34 mouse cellular contexts compared by ENCODE assay signal in the genomic region with DNA sequence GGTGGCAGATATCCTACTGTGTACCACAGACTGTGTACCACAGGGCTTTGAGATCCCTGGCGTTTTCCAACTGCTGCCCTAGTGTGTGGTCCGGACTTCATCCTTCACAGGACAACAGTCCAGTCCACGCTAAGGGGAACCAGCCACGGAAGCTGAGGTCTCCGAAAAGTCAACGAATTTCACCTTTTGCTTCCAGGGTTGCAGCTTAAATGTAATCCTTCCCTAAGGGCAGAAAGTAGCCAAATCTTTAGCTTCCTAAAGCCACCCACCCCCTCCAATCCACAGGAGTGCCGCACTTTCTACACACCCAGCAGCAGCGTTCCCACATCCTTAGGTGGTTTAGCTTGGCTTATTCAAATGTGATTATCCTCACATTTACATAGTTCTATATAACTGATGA. TPM values are rescaled to one million over a fixed set of nuclear protein-coding genes. Genes with fewer than 3 reads are reported as not detected.
A peak's percentile ranks its signal among the peaks of the same experiment; 100 is the strongest.
DNase-seq lines count a peak whose midpoint lies in the region; ATAC-seq and TF ChIP-seq lines count a peak whose summit lies in the region.
"Had no signal": no experiment of that assay in that cellular context is flagged by ENCODE, and none has a peak within 500 bp of the region (broad histone marks: within the 10 kb centered on the region; RNA-seq: fewer than 3 reads in every experiment).

No protein-coding gene starts in this region.

- no peaks in the 10 kb centered on the region for H3K9me3 ChIP-seq in intestine, embryonic 14.5 days (ENCODE audit: control insufficient read depth, low read length)
- no peaks in the 10 kb centered on the region for H3K9me3 ChIP-seq in intestine, postnatal 0 days (ENCODE audit: control insufficient read depth)
- H3K9me3 ChIP-seq in midbrain, embryonic 11.5 days (ENCODE audit: control insufficient read depth, low read length): no peaks in the 10 kb centered on the region
- no peaks in the 10 kb centered on the region for H3K9me3 ChIP-seq in midbrain, postnatal 0 days (ENCODE audit: low read length)
- no peaks in the 10 kb centered on the region for H3K9me3 ChIP-seq in stomach, embryonic 14.5 days (ENCODE audit: control insufficient read depth, low read depth, low read length)
- no peaks in the 10 kb centered on the region for H3K9me3 ChIP-seq in stomach, embryonic 15.5 days
- H3K9me3 ChIP-seq: embryonic facial prominence, embryonic 10.5 days; embryonic facial prominence, embryonic 15.5 days; forebrain, embryonic 15.5 days; heart, embryonic 12.5 days; limb, embryonic 10.5 days; limb, embryonic 15.5 days; liver, embryonic 13.5 days had no signal

- H3K27ac ChIP-seq in intestine, embryonic 14.5 days (ENCODE audit: low read depth): no peak overlapping the region
- H3K27ac ChIP-seq in intestine, postnatal 0 days (ENCODE audit: low read depth, low read length): no peak overlapping the region
- no peak overlapping the region for H3K27ac ChIP-seq in midbrain, embryonic 11.5 days (ENCODE audit: low read depth, low read length)
- no peak overlapping the region for H3K27ac ChIP-seq in midbrain, postnatal 0 days (ENCODE audit: low read depth, low read length)
- H3K27ac ChIP-seq in stomach, embryonic 14.5 days (ENCODE audit: low read length): no peak overlapping the region
- H3K27ac ChIP-seq in stomach, embryonic 15.5 days: no peak overlapping the region
- no peak overlapping the region for H3K27ac ChIP-seq in cerebellum, adult 2 months (ENCODE audit: insufficient read depth, low read length)
- H3K27ac ChIP-seq: embryonic facial prominence, embryonic 10.5 days; embryonic facial prominence, embryonic 15.5 days; forebrain, embryonic 15.5 days; heart, adult 2 months; limb, embryonic 10.5 days; limb, embryonic 15.5 days; liver, embryonic 13.5 days had no signal

- peak overlapping the region; percentile 27; the same call in 1 of the 2 replicates for H3K4me3 ChIP-seq in intestine, embryonic 14.5 days (ENCODE audit: low read depth, low read length)
- no peak overlapping the region for H3K4me3 ChIP-seq in intestine, postnatal 0 days (ENCODE audit: low read depth, low read length)
- no peak overlapping the region for H3K4me3 ChIP-seq in midbrain, embryonic 11.5 days (ENCODE audit: low read depth, low read length)
- no peak overlapping the region for H3K4me3 ChIP-seq in midbrain, postnatal 0 days (ENCODE audit: low read depth, low read length)
- H3K4me3 ChIP-seq in stomach, embryonic 14.5 days (ENCODE audit: low read depth, low read length): peak overlapping the region; percentile 25
- peak overlapping the region; percentile 53; the same call in 1 of the 2 replicates for H3K4me3 ChIP-seq in stomach, embryonic 15.5 days (replicated peaks)
- no peak overlapping the region for H3K4me3 ChIP-seq in cerebellum, adult 2 months (replicated peaks; ENCODE audit: insufficient read depth, low read depth, low read length)
- H3K4me3 ChIP-seq: embryonic facial prominence, embryonic 10.5 days; embryonic facial prominence, embryonic 15.5 days; forebrain, embryonic 15.5 days; heart, adult 2 months; heart, embryonic 12.5 days; limb, embryonic 10.5 days; limb, embryonic 15.5 days; liver, embryonic 13.5 days; megakaryocyte, embryonic 14.5 days had no signal

- H3K27me3 ChIP-seq in intestine, embryonic 14.5 days (replicated peaks; ENCODE audit: control insufficient read depth, insufficient read depth, low read length): peaks cover 100% of the 10 kb centered on the region
- H3K27me3 ChIP-seq in intestine, postnatal 0 days (replicated peaks; ENCODE audit: control insufficient read depth, insufficient read depth, low read length): peaks cover 62% of the 10 kb centered on the region
- peaks cover 96% of the 10 kb centered on the region for H3K27me3 ChIP-seq in midbrain, embryonic 11.5 days (ENCODE audit: control insufficient read depth, insufficient read depth, low read length)
- peaks cover 92% of the 10 kb centered on the region for H3K27me3 ChIP-seq in midbrain, postnatal 0 days (ENCODE audit: insufficient read depth, low read length)
- peaks cover 33% of the 10 kb centered on the region for H3K27me3 ChIP-seq in stomach, embryonic 14.5 days (ENCODE audit: control insufficient read depth, insufficient read depth, low read length)
- H3K27me3 ChIP-seq in stomach, embryonic 15.5 days (replicated peaks): peaks cover 69% of the 10 kb centered on the region
- peaks cover 22% of the 10 kb centered on the region; the same call in 1 of the 2 replicates for H3K27me3 ChIP-seq in cerebellum, adult 2 months (ENCODE audit: control insufficient read depth, insufficient read depth, low read length)

- TF ChIP-seq POLR2A in cerebellum, adult 2 months (IDR thresholded peaks at IDR 0.05; ENCODE audit: borderline replicate concordance, insufficient read depth, low read length): no peak

- DNase-seq in intestine, embryonic 14.5 days (ENCODE audit: low spot score): no peak
- peak; percentile 92 for DNase-seq in midbrain, embryonic 11.5 days (ENCODE audit: low spot score, missing footprints)
- no peak for DNase-seq in midbrain, postnatal 0 days (ENCODE audit: low spot score)
- no peak for DNase-seq in cerebellum, adult 2 months
- DNase-seq: adrenal gland, postnatal 25 days; B cell, adult 2 months; cerebellum, adult 11-12 months; heart, adult 2 months; kidney, adult 11 months; kidney, postnatal 14 days; layer of hippocampus, adult 9-11 months; liver, embryonic 13.5 days; lung, adult 18-20 months; lung, postnatal 14 days; thymus, adult 18-20 months; thymus, postnatal 25 days had no signal

- no peaks in the 10 kb centered on the region for H3K36me3 ChIP-seq in intestine, embryonic 14.5 days (ENCODE audit: control insufficient read depth, insufficient read depth, low read length)
- no peaks in the 10 kb centered on the region for H3K36me3 ChIP-seq in intestine, postnatal 0 days (ENCODE audit: control insufficient read depth, insufficient read depth)
- H3K36me3 ChIP-seq in midbrain, embryonic 11.5 days (ENCODE audit: control insufficient read depth, insufficient read depth, low read length): no peaks in the 10 kb centered on the region
- H3K36me3 ChIP-seq in midbrain, postnatal 0 days (ENCODE audit: insufficient read depth, low read length): no peaks in the 10 kb centered on the region
- no peaks in the 10 kb centered on the region for H3K36me3 ChIP-seq in stomach, embryonic 14.5 days (ENCODE audit: control insufficient read depth, insufficient read depth, low read length)
- no peaks in the 10 kb centered on the region for H3K36me3 ChIP-seq in stomach, embryonic 15.5 days
- H3K36me3 ChIP-seq: embryonic facial prominence, embryonic 10.5 days; embryonic facial prominence, embryonic 15.5 days; forebrain, embryonic 15.5 days; heart, embryonic 12.5 days; limb, embryonic 10.5 days; limb, embryonic 15.5 days; liver, embryonic 13.5 days had no signal

- TF ChIP-seq CTCF in intestine, postnatal 0 days (IDR thresholded peaks at IDR 0.05; ENCODE audit: low read depth): no peak
- TF ChIP-seq CTCF in midbrain, postnatal 0 days (IDR thresholded peaks at IDR 0.05): no peak
- TF ChIP-seq CTCF in cerebellum, adult 2 months (IDR thresholded peaks at IDR 0.05; ENCODE audit: borderline replicate concordance, insufficient read depth, low read depth, low read length): no peak

- ATAC-seq in intestine, embryonic 14.5 days (replicated peaks; ENCODE audit: low FRiP score, low TSS enrichment, low read depth): no peak
- ATAC-seq in intestine, postnatal 0 days: no peak
- no peak for ATAC-seq in midbrain, embryonic 11.5 days (ENCODE audit: low FRiP score)
- ATAC-seq in midbrain, postnatal 0 days (ENCODE audit: low FRiP score): no peak
- no peak for ATAC-seq in stomach, embryonic 14.5 days (ENCODE audit: insufficient number of reproducible peaks, insufficient read depth, low FRiP score, low read depth)
- ATAC-seq in stomach, embryonic 15.5 days (ENCODE audit: insufficient read depth, low FRiP score, low read depth): no peak
- ATAC-seq: forebrain, embryonic 15.5 days; hindbrain, embryonic 16.5 days had no signal

- peak overlapping the region; percentile 37; the same call in 1 of the 2 replicates for H3K9ac ChIP-seq in intestine, embryonic 14.5 days (ENCODE audit: low read length)
- H3K9ac ChIP-seq in intestine, postnatal 0 days (ENCODE audit: low read depth, low read length): no peak overlapping the region
- no peak overlapping the region for H3K9ac ChIP-seq in midbrain, embryonic 11.5 days (ENCODE audit: low read length)
- H3K9ac ChIP-seq in midbrain, postnatal 0 days (replicated peaks; ENCODE audit: low read length, poor library complexity, severe bottlenecking): no peak overlapping the region
- H3K9ac ChIP-seq in stomach, embryonic 14.5 days (replicated peaks; ENCODE audit: low read depth, low read length): no peak overlapping the region
- no peak overlapping the region for H3K9ac ChIP-seq in stomach, embryonic 15.5 days
- H3K9ac ChIP-seq: embryonic facial prominence, embryonic 15.5 days; forebrain, embryonic 15.5 days; heart, embryonic 12.5 days; limb, embryonic 15.5 days; liver, embryonic 13.5 days had no signal

- H3K4me2 ChIP-seq in intestine, embryonic 14.5 days (ENCODE audit: low read length): peak overlapping the region; percentile 35
- no peak overlapping the region for H3K4me2 ChIP-seq in intestine, postnatal 0 days (replicated peaks; ENCODE audit: low read depth)
- H3K4me2 ChIP-seq in midbrain, embryonic 11.5 days: no peak overlapping the region
- H3K4me2 ChIP-seq in midbrain, postnatal 0 days (ENCODE audit: low read depth, low read length, poor library complexity, severe bottlenecking): no peak overlapping the region
- peak overlapping the region; percentile 79 for H3K4me2 ChIP-seq in stomach, embryonic 14.5 days (replicated peaks; ENCODE audit: low read depth, low read length)
- peak overlapping the region; percentile 41 for H3K4me2 ChIP-seq in stomach, embryonic 15.5 days
- H3K4me2 ChIP-seq: embryonic facial prominence, embryonic 15.5 days; forebrain, embryonic 15.5 days; heart, embryonic 12.5 days; limb, embryonic 15.5 days; liver, embryonic 13.5 days had no signal

- 9% methylated on average over 8 of the region's 8 CpGs for WGBS in intestine, embryonic 14.5 days
- 35% methylated on average over 8 of the region's 8 CpGs for WGBS in intestine, postnatal 0 days
- WGBS in midbrain, embryonic 11.5 days: 5% methylated on average over 8 of the region's 8 CpGs
- 3% methylated on average over 8 of the region's 8 CpGs for WGBS in midbrain, postnatal 0 days
- 16% methylated on average over 8 of the region's 8 CpGs for WGBS in stomach, embryonic 14.5 days
- 12% methylated on average over 8 of the region's 8 CpGs for WGBS in stomach, embryonic 15.5 days
- 8% methylated on average over 8 of the region's 8 CpGs for WGBS in cerebellum, adult 2 months

- H3K4me1 ChIP-seq in intestine, embryonic 14.5 days (replicated peaks; ENCODE audit: control insufficient read depth, insufficient read depth, low read length): no peaks in the 10 kb centered on the region
- no peaks in the 10 kb centered on the region for H3K4me1 ChIP-seq in intestine, postnatal 0 days (replicated peaks; ENCODE audit: control insufficient read depth, insufficient read depth, low read length)
- peaks cover 17% of the 10 kb centered on the region; the same call in 1 of the 2 replicates for H3K4me1 ChIP-seq in midbrain, embryonic 11.5 days (ENCODE audit: control insufficient read depth, insufficient read depth, low read length)
- 0 out of 2 replicates have a peak, but pooled peaks cover 1% of the 10 kb centered on the region for H3K4me1 ChIP-seq in midbrain, postnatal 0 days (ENCODE audit: insufficient read depth, low read length)
- H3K4me1 ChIP-seq in stomach, embryonic 14.5 days (ENCODE audit: control insufficient read depth, insufficient read depth, low read length): 0 out of 2 replicates have a peak, but pooled peaks cover 3% of the 10 kb centered on the region
- 0 out of 2 replicates have a peak, but pooled peaks cover 7% of the 10 kb centered on the region for H3K4me1 ChIP-seq in stomach, embryonic 15.5 days
- H3K4me1 ChIP-seq in cerebellum, adult 2 months (ENCODE audit: control insufficient read depth, insufficient read depth, low read length): no peaks in the 10 kb centered on the region

RNA-seq across cellular contexts. Expression of a gene that starts 4.2 kb away (rescaled TPM):
- 8.3 and 8.4 TPM in 2 replicates for polyA plus RNA-seq in intestine, embryonic 14.5 days (2014; fragmentation: Nextera tagmentation; extraction: Ambion mirVana)
- 3.7 and 4.0 TPM in 2 replicates for polyA plus RNA-seq in intestine, postnatal 0 days (2015; fragmentation: Nextera tagmentation; extraction: Ambion mirVana)
- polyA plus RNA-seq in midbrain, embryonic 11.5 days (2014; fragmentation: Nextera tagmentation; extraction: Ambion mirVana): 6.8 and 10.5 TPM in 2 replicates
- 2.1 and 2.2 TPM in 2 replicates for total RNA-seq in midbrain, postnatal 0 days (2014; rRNA removed)
- polyA plus RNA-seq in midbrain, postnatal 0 days (2015; fragmentation: Nextera tagmentation; extraction: Ambion mirVana): 1.7 and 1.9 TPM in 2 replicates
- 19.6 and 20.0 TPM in 2 replicates for polyA plus RNA-seq in stomach, embryonic 14.5 days (2014; fragmentation: Nextera tagmentation; extraction: Ambion mirVana)
- polyA plus RNA-seq in stomach, embryonic 15.5 days (2015; fragmentation: Nextera tagmentation; extraction: Ambion mirVana): 23.2 and 27.1 TPM in 2 replicates
- polyA plus RNA-seq in cerebellum, adult 2 months (2012; rRNA removed): 0.03 TPM in 1 of 2 replicates, not detected in the other
- total RNA-seq: adrenal gland, adult 18-20 months; adrenal gland, postnatal 25 days; common myeloid progenitor, adult 5-6 weeks; gastrocnemius, adult 8-10 months; gastrocnemius, postnatal 4 days; heart, adult 2 months; hematopoietic stem cell, adult 5-6 weeks; left cerebral cortex, postnatal 10 days had no signal
- polyA plus RNA-seq: heart, postnatal 0 days; limb, embryonic 10.5 days; limb, embryonic 15.5 days had no signal

RNA-seq across cellular contexts. Expression of a gene that starts 13.0 kb away (rescaled TPM):
- 1.7 and 2.6 TPM in 2 replicates for polyA plus RNA-seq in intestine, embryonic 14.5 days (2014; fragmentation: Nextera tagmentation; extraction: Ambion mirVana)
- 0.20 and 0.43 TPM in 2 replicates for polyA plus RNA-seq in intestine, postnatal 0 days (2015; fragmentation: Nextera tagmentation; extraction: Ambion mirVana)
- 2.6 and 2.9 TPM in 2 replicates for polyA plus RNA-seq in midbrain, embryonic 11.5 days (2014; fragmentation: Nextera tagmentation; extraction: Ambion mirVana)
- 2.2 and 2.7 TPM in 2 replicates for total RNA-seq in midbrain, postnatal 0 days (2014; rRNA removed)
- 0.90 and 0.91 TPM in 2 replicates for polyA plus RNA-seq in midbrain, postnatal 0 days (2015; fragmentation: Nextera tagmentation; extraction: Ambion mirVana)
- polyA plus RNA-seq in stomach, embryonic 14.5 days (2014; fragmentation: Nextera tagmentation; extraction: Ambion mirVana): 9.0 and 11.4 TPM in 2 replicates
- 3.8 and 4.2 TPM in 2 replicates for polyA plus RNA-seq in stomach, embryonic 15.5 days (2015; fragmentation: Nextera tagmentation; extraction: Ambion mirVana)
- polyA plus RNA-seq in cerebellum, adult 2 months (2012; rRNA removed): 0.03 TPM in 1 of 2 replicates, not detected in the other
- total RNA-seq: adrenal gland, adult 18-20 months; adrenal gland, postnatal 25 days; common myeloid progenitor, adult 5-6 weeks; gastrocnemius, adult 8-10 months; gastrocnemius, postnatal 4 days; heart, adult 2 months; hematopoietic stem cell, adult 5-6 weeks had no signal
- polyA plus RNA-seq: heart, postnatal 0 days had no signal

Comparison
In these comparisons a context has a peak if more than half of its experiments do, and no peak if none do; other contexts are left out.
1. H3K4me2 ChIP-seq: peak in intestine, embryonic 14.5 days (single experiment), stomach, embryonic 14.5 days (single experiment) and stomach, embryonic 15.5 days (single experiment); none in intestine, postnatal 0 days (single experiment), midbrain, embryonic 11.5 days (single experiment) and midbrain, postnatal 0 days (single experiment).
2. H3K4me3 ChIP-seq: peak in intestine, embryonic 14.5 days (single experiment), stomach, embryonic 14.5 days (single experiment) and stomach, embryonic 15.5 days (single experiment); none in intestine, postnatal 0 days (single experiment), midbrain, embryonic 11.5 days (single experiment), midbrain, postnatal 0 days (single experiment) and cerebellum, adult 2 months (single experiment).